Mouse (Mus musculus) small intestine, adult 2 months (tissue): ENCODE results near the gene Galt. TPM values are rescaled to one million over a fixed set of nuclear protein-coding genes. Genes with fewer than 3 reads are reported as not detected.

ENCODE experiments used
- H3K27ac ChIP-seq: fragments of 200-500 bp; 2 replicates; pipeline ENCODE4 v1.5.1; 2012; ENCODE audit warnings: low read depth, low read length, control low read depth, inconsistent platforms; ENCODE audit not compliant: insufficient read depth
- H3K27me3 ChIP-seq: fragments of 200-500 bp; 2 replicates; pipeline ENCODE4 v1.6.1; 2012; ENCODE audit warnings: mild to moderate bottlenecking, moderate library complexity, low read length, inconsistent platforms; ENCODE audit not compliant: control insufficient read depth, insufficient read depth
- H3K36me3 ChIP-seq: fragments of 200-500 bp; 2 replicates; pipeline ENCODE4 v1.6.1; 2012; ENCODE audit warnings: mild to moderate bottlenecking, low read length, control low read depth, inconsistent platforms; ENCODE audit not compliant: control insufficient read depth, insufficient read depth
- H3K4me1 ChIP-seq: fragments of 200-500 bp; 2 replicates; pipeline ENCODE4 v1.6.1; 2012; ENCODE audit warnings: low read length, inconsistent platforms, mixed read lengths; ENCODE audit not compliant: control insufficient read depth, insufficient read depth, insufficient read length
- H3K4me3 ChIP-seq: fragments of 200-500 bp; 2 replicates; pipeline ENCODE4 v1.5.1; 2012; ENCODE audit warnings: low read depth, mild to moderate bottlenecking, control low read depth, inconsistent platforms, low read length, moderate library complexity
- CTCF ChIP-seq: fragments of 200-500 bp; IDR thresholded peaks from 2 replicates; pipeline ENCODE4 v1.5.1; 2012; ENCODE audit warnings: low read depth, mild to moderate bottlenecking, control low read depth, inconsistent platforms, low read length, moderate library complexity, mixed read lengths; ENCODE audit not compliant: insufficient replicate concordance, insufficient read length; ENCODE audit errors: extremely low read depth
- POLR2A ChIP-seq: fragments of 200-500 bp; IDR thresholded peaks from 2 replicates; pipeline ENCODE4 v1.6.1; 2012; ENCODE audit warnings: low read depth, mild to moderate bottlenecking, control low read depth, inconsistent platforms, low read length, moderate library complexity
- WGBS: fragments of 180-500 bp; shearing (Covaris S2); methylation state at CpG from one replicate; pipeline ENCODE4 v1.1.7; 2018; 5-methylcytosine and 5-hydroxymethylcytosine counted together
- polyA plus RNA-seq: library from polyadenylated mRNA; depleted of rRNA; stranded (reverse); fragments of >200 nt; gene quantifications from 2 replicates; pipeline ENCODE4 v1.2.3, GENCODE M21; 2012

The Galt gene
- polyA plus RNA-seq, 1 experiment: 104 TPM

GRCm38 (mm10) chr4:41740380-41741157 lies 14.5 kb upstream of the Galt start:
- no peak for TF ChIP-seq CTCF
- no peak for TF ChIP-seq POLR2A
- Histone ChIP-seq H3K4me1 (peaks cover 11% of the 10 kb centered on the region), H3K36me3 (0 out of 2 replicates have a peak, but pooled peaks cover 3% of the 10 kb centered on the region), H3K27ac (peak overlapping the region; percentile 42), H3K4me3 (peak overlapping the region; percentile 72), H3K27me3 (no peaks in the 10 kb centered on the region)
- whole genome bisulfite sequencing: under 1% methylated on average over 48 of the region's 48 CpGs

- under 1% methylated on average over 27 of the region's 27 CpGs for WGBS
- peak; percentile 81 for TF ChIP-seq POLR2A
- peak; percentile 21; the same call in 1 of the 2 replicates for TF ChIP-seq CTCF
- Histone ChIP-seq H3K4me1 (peaks cover 11% of the 10 kb centered on the region), H3K27ac (peak overlapping the region; percentile 42), H3K4me3 (peak overlapping the region; percentile 72), H3K36me3 (0 out of 2 replicates have a peak, but pooled peaks cover 3% of the 10 kb centered on the region), H3K27me3 (no peaks in the 10 kb centered on the region)
These were observed 13.9 kb upstream of the Galt start for GRCm38 (mm10) chr4:41741158-41741560.

- peaks cover 8% of the 10 kb centered on the region for H3K4me1 ChIP-seq
- TF ChIP-seq POLR2A (no peak), CTCF (no peak)
- 86% methylated on average over 2 of the region's 2 CpGs for WGBS
- no peaks in the 10 kb centered on the region for H3K27me3 ChIP-seq
- no peak overlapping the region for H3K4me3 ChIP-seq
- H3K36me3 ChIP-seq: no peaks in the 10 kb centered on the region
- H3K27ac ChIP-seq: no peak overlapping the region
These were observed 10.9 kb upstream of the Galt start for GRCm38 (mm10) chr4:41744131-41744530.

GRCm38 (mm10) chr4:41745021-41745420 lies 10.0 kb upstream of the Galt start:
- TF ChIP-seq POLR2A (no peak), CTCF (no peak)
- 80% methylated on average over 1 of the region's 1 CpGs for WGBS
- H3K27me3 ChIP-seq: no peaks in the 10 kb centered on the region
- no peak overlapping the region for H3K4me3 ChIP-seq
- no peaks in the 10 kb centered on the region for H3K36me3 ChIP-seq
- H3K4me1 ChIP-seq: peaks cover 5% of the 10 kb centered on the region
- no peak overlapping the region for H3K27ac ChIP-seq

GRCm38 (mm10) chr4:41755338-41756305 lies 594 bp downstream of the Galt start, which contains the start of gene Sigmar1:
Gene Sigmar1 (minus strand): TSS chr4:41756157.
- Histone ChIP-seq H3K4me1 (peaks cover 10% of the 10 kb centered on the region; the same call in 1 of the 2 replicates), H3K27ac (peak within 1 kb of the TSS; percentile 80), H3K4me3 (peak within 1 kb of the TSS; percentile 69), H3K27me3 (no peaks in the 10 kb centered on the region), H3K36me3 (peaks cover 12% of the 10 kb centered on the region)
- TF ChIP-seq CTCF (peak; percentile 90), POLR2A (peak; percentile 86)
- WGBS: under 1% methylated on average over 57 of the region's 57 CpGs

- Histone ChIP-seq H3K4me3 (peak overlapping the region; percentile 69), H3K27me3 (no peaks in the 10 kb centered on the region), H3K36me3 (peaks cover 12% of the 10 kb centered on the region), H3K4me1 (peaks cover 16% of the 10 kb centered on the region; the same call in 1 of the 2 replicates), H3K27ac (no peak overlapping the region)
- 68% methylated on average over 8 of the region's 8 CpGs for WGBS
- TF ChIP-seq CTCF (no peak), POLR2A (no peak)
These were observed 1.4 kb downstream of the Galt start for GRCm38 (mm10) chr4:41756440-41756839.
